Mouse (Mus musculus): ENCODE measurements at regions not wholly inside any gene's neighbourhood (a gene's known extent, or its start where the extent isn't known, plus 50 kb on each side); places are given as distances from the start of the nearest gene placed in this dataset.
A peak's percentile ranks its signal among the peaks of the same experiment; 100 is the strongest.

DNA sequence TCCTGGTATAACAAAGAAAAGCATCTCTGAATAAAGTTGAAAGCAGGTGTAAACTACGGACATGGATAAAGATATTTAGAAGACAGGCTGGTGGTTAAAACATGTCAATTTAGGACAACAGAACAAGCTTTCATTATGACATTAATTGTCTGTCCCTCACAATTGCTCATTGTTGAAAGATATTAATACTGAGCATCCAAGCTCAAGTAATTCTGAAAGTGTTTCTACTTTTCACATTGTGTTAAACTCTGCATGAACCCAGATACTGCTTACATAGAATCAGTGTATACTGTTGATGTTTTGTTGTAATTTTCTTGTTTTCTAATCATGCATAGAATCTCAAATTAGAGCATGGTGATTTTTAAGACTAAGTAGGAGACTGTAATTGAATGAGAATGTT, 614.7 kb upstream of the Lingo2 start:
- DNase-seq: no peak

GRCm38 (mm10) chr4:37560209-37560608, 608.7 kb upstream of the Lingo2 start:
- DNase-seq: peak; percentile 9

- peak; percentile 39 for DNase-seq
Measured at GRCm38 (mm10) chr4:37546001-37546400, 594.5 kb upstream of the Lingo2 start.

- DNase-seq: no peak
Measured at GRCm38 (mm10) chr4:37507732-37508131, 556.2 kb upstream of the Lingo2 start.
